Mouse (Mus musculus): Measurements from ENCODE around the gene Bag2.

DNA sequence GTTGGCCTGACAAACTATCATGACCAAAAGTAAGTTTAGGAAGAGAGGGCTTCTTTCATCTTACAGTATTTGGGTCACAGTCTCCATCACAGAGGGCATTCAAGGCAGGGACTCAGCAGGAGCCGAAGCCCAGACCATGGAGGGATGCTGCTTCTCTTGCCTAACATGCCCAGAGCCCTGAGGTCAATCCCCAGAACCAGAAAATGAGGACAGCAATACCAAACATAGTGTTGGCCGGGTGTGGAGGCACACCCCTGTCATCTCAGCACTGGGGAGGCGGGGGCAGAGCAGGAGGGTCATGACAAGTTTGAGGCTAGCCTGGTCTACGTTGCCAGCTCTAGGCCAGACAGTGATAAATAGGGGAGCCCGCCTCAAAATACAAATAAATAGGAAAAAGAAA is 32.5 kb downstream of the Bag2 start:
- TF ChIP-seq CTCF (IDR thresholded peaks at IDR 0.05; ENCODE audit: extremely low read depth, insufficient read length, insufficient replicate concordance, low read depth, low read length) (no peak), POLR2A (IDR thresholded peaks at IDR 0.05; ENCODE audit: low read depth, low read length) (no peak)
